ENCODE assay signal across 9 mouse cellular contexts in the genomic region with DNA sequence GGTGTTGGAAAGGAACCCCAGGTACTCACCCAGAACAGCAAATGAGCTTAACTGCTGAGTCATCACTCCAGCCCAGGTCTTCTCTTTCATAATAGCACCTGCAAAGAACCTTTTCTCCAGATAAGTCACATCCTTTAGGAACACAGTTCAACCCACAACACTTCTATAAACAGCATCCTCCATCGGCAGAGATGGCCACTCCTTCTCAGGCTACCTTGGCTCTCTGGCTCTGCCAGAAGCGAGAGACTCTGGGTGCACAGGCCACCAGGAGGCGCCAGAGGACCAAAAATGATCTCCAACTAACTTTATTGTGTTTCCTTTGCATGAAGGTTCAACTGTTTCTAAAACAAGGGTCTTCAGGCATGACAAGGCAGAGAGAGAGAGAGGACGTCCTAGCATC. TPM values are rescaled to one million over a fixed set of nuclear protein-coding genes. Genes with fewer than 3 reads are reported as not detected.
A peak's percentile ranks its signal among the peaks of the same experiment; 100 is the strongest.
DNase-seq lines count a peak whose midpoint lies in the region; ATAC-seq and TF ChIP-seq lines count a peak whose summit lies in the region.
"Had no signal": no experiment of that assay in that cellular context is flagged by ENCODE, and none has a peak within 500 bp of the region (broad histone marks: within the 10 kb centered on the region; RNA-seq: fewer than 3 reads in every experiment).

No protein-coding gene starts in this region.

- H3K9me3 ChIP-seq in liver, postnatal 0 days (ENCODE audit: low read length), result no peaks in the 10 kb centered on the region
- H3K9me3 ChIP-seq: heart, embryonic 13.5 days had no signal

- H3K4me1 ChIP-seq in cortical plate, adult 2 months (ENCODE audit: control insufficient read depth, insufficient read depth, low read length), result peaks cover 5% of the 10 kb centered on the region; the same call in 1 of the 2 replicates
- peaks cover 4% of the 10 kb centered on the region; the same call in 1 of the 2 replicates for H3K4me1 ChIP-seq in liver, postnatal 0 days (ENCODE audit: insufficient read depth)
- H3K4me1 ChIP-seq: heart, embryonic 13.5 days had no signal

- no peak overlapping the region for H3K27ac ChIP-seq in cortical plate, adult 2 months (ENCODE audit: insufficient read depth, low read length)
- no peak overlapping the region for H3K27ac ChIP-seq in liver, postnatal 0 days (ENCODE audit: low read depth)
- H3K27ac ChIP-seq: heart, embryonic 13.5 days had no signal

- H3K27me3 ChIP-seq in liver, postnatal 0 days (ENCODE audit: insufficient read depth, low read length), result no peaks in the 10 kb centered on the region

- no peaks in the 10 kb centered on the region for H3K36me3 ChIP-seq in liver, postnatal 0 days (replicated peaks; ENCODE audit: insufficient read depth, low read length)
- H3K36me3 ChIP-seq: heart, embryonic 13.5 days had no signal

- H3K9ac ChIP-seq in liver, postnatal 0 days (replicated peaks), result no peak overlapping the region
- H3K9ac ChIP-seq: heart, embryonic 13.5 days had no signal

- peak; percentile 47; the same call in 1 of the 2 replicates for ATAC-seq in liver, postnatal 0 days

- peak; percentile 92 for TF ChIP-seq CTCF in cortical plate, adult 2 months (IDR thresholded peaks at IDR 0.05; ENCODE audit: extremely low read depth, insufficient read depth, low read length)
- peak; percentile 95 for TF ChIP-seq CTCF in liver, postnatal 0 days (IDR thresholded peaks at IDR 0.05; ENCODE audit: low read depth)

- H3K4me3 ChIP-seq in cortical plate, adult 2 months (ENCODE audit: insufficient read depth, low read length), result no peak overlapping the region
- H3K4me3 ChIP-seq in liver, postnatal 0 days (ENCODE audit: low read depth, low read length), result no peak overlapping the region
- H3K4me3 ChIP-seq: heart, embryonic 13.5 days had no signal

- peak; percentile 69 for DNase-seq in CD4-positive helper T cell, adult 2 months (ENCODE audit: low read depth, low spot score)
- peak; percentile 89 to 96 for DNase-seq in adrenal gland, adult (ENCODE audit: inconsistent age in 2 of 2, low spot score in 1 of 2)
- peak; percentile 53 for DNase-seq in gastrocnemius, postnatal 25 days
- peak; percentile 85 to 93 for DNase-seq in kidney, postnatal 25 days
- DNase-seq in liver, postnatal 0 days, result peak; percentile 91
- peak; percentile 63 for DNase-seq in retina, adult 2 months (ENCODE audit: low read depth, low spot score)
- DNase-seq in thymus, postnatal 25 days, result peak; percentile 83

- no peak overlapping the region for H3K4me2 ChIP-seq in liver, postnatal 0 days (ENCODE audit: low read depth, low read length)
- H3K4me2 ChIP-seq: heart, embryonic 13.5 days had no signal

- no peak for TF ChIP-seq EP300 in liver, postnatal 0 days (IDR thresholded peaks at IDR 0.05; ENCODE audit: low read depth)

- under 1% methylated on average over 4 of the region's 4 CpGs for WGBS in liver, postnatal 0 days (ENCODE audit: insufficient replicate concordance)

- TF ChIP-seq POLR2A in cortical plate, adult 2 months (IDR thresholded peaks at IDR 0.05; ENCODE audit: extremely low read depth, insufficient read depth, low read length), result no peak

RNA-seq across cellular contexts. Expression of a gene that starts 15.8 kb away (rescaled TPM):
- polyA plus RNA-seq in cortical plate, adult 2 months (2012; rRNA removed), result 72.5 and 72.7 TPM in 2 replicates
- total RNA-seq in gastrocnemius, postnatal 25 days (2021), result 10 to 100 TPM; 10.2 to 11.3 TPM
- 30.4 and 36.3 TPM in 2 replicates for polyA plus RNA-seq in liver, postnatal 0 days (2015; fragmentation: Nextera tagmentation; extraction: Ambion mirVana)
